Mouse (Mus musculus): ENCODE results near the gene Tle4.

Tle4 gene

GRCm38 (mm10) chr19:14597917-14598689, at the start of gene Tle4:
TSS of gene Tle4 (minus strand) at chr19:14598051.
- WGBS, result under 1% methylated on average over 71 of the region's 71 CpGs

GRCm38 (mm10) chr19:14645666-14646065, 47.8 kb upstream of the Tle4 start:
- 74% methylated on average over 2 of the region's 2 CpGs for WGBS

GRCm38 (mm10) chr19:14644756-14645155, 46.9 kb upstream of the Tle4 start:
- 93% methylated on average over 3 of the region's 3 CpGs for WGBS

GRCm38 (mm10) chr19:14643091-14643490, 45.2 kb upstream of the Tle4 start:
- 93% methylated on average over 4 of the region's 4 CpGs for WGBS

GRCm38 (mm10) chr19:14642663-14643062, 44.8 kb upstream of the Tle4 start:
- 85% methylated on average over 10 of the region's 10 CpGs for WGBS

GRCm38 (mm10) chr19:14635213-14635928, 37.5 kb upstream of the Tle4 start:
- 38% methylated on average over 10 of the region's 10 CpGs for WGBS

- WGBS, result 76% methylated on average over 4 of the region's 4 CpGs
Measured at GRCm38 (mm10) chr19:14623355-14623754, 25.5 kb upstream of the Tle4 start.

GRCm38 (mm10) chr19:14620534-14620933, 22.7 kb upstream of the Tle4 start:
- WGBS, result 66% methylated on average over 1 of the region's 1 CpGs

GRCm38 (mm10) chr19:14614816-14615215, 17.0 kb upstream of the Tle4 start:
- 86% methylated on average over 5 of the region's 5 CpGs for WGBS

- 70% methylated on average over 8 of the region's 8 CpGs for WGBS
Measured at GRCm38 (mm10) chr19:14610542-14611317, 12.9 kb upstream of the Tle4 start.

- 100% methylated on average over 1 of the region's 1 CpGs for WGBS
Measured at GRCm38 (mm10) chr19:14600841-14601240, 3.0 kb upstream of the Tle4 start.

- 94% methylated on average over 3 of the region's 3 CpGs for WGBS
Measured at GRCm38 (mm10) chr19:14600354-14600753, 2.5 kb upstream of the Tle4 start.

GRCm38 (mm10) chr19:14599851-14600251, 2.0 kb upstream of the Tle4 start:
- 84% methylated on average over 8 of the region's 8 CpGs for WGBS

GRCm38 (mm10) chr19:14598690-14599288, 938 bp upstream of the Tle4 start:
- WGBS, result 3% methylated on average over 46 of the region's 46 CpGs

GRCm38 (mm10) chr19:14596941-14597916, 622 bp downstream of the Tle4 start:
- under 1% methylated on average over 119 of the region's 120 CpGs for WGBS

GRCm38 (mm10) chr19:14596358-14596940, 1.4 kb downstream of the Tle4 start:
- 3% methylated on average over 12 of the region's 12 CpGs for WGBS

GRCm38 (mm10) chr19:14595390-14595997, 2.4 kb downstream of the Tle4 start:
- WGBS, result 32% methylated on average over 11 of the region's 11 CpGs

- 60% methylated on average over 3 of the region's 3 CpGs for WGBS
Measured at GRCm38 (mm10) chr19:14594537-14594936, 3.3 kb downstream of the Tle4 start.

GRCm38 (mm10) chr19:14591809-14592535, 5.9 kb downstream of the Tle4 start:
- WGBS, result 67% methylated on average over 10 of the region's 10 CpGs

Data from cerebral cortex, adult 2 months (tissue).